Mouse (Mus musculus) cerebellum, adult 9-11 months (tissue): ENCODE measurements around the gene Enthd1.

Experiments used
- DNase-seq: peaks from one replicate; pipeline ENCODE4 v3.0.0; 2022

Gene Enthd1

DNA sequence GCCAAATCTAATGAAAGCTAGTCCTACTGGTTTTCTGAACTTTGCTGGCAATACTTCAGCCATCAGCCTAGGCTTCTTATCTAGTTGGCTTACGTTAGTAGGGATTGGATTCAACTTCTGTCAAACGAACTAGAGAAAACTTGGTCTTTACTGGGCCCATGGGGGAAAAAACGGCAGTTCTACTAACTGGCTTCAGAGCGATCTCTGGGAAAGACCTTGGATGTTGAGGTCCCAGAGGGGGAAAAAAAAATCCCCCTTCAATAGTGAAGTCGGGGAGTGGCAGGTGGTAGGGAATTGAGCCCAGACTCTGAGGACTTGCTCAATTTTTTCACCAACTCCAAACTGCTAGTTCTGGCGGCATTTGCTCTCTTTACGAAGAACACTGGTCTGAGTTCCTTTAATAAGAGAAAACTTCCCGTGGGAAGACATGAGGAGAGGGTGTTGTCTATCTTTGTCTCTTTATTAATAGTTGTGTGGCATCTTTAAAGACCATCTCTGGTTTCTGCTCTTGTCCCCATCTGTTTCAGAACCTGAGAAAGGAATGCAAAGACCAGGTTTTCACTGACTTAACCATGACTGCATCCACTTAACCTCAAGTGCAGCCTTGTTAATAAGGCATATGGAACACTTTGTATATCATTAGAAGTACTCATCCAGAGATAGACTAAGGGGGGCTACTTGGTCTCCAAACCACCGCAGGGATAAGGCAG lies 8.0 kb upstream of the Enthd1 start:
- DNase-seq = no peak

GRCm38 (mm10) chr15:80572291-80572690 lies 7.3 kb upstream of the Enthd1 start, which contains the start of gene Grap2:
TSS of gene Grap2 (plus strand) at chr15:80572594.
- DNase-seq = no peak

DNA sequence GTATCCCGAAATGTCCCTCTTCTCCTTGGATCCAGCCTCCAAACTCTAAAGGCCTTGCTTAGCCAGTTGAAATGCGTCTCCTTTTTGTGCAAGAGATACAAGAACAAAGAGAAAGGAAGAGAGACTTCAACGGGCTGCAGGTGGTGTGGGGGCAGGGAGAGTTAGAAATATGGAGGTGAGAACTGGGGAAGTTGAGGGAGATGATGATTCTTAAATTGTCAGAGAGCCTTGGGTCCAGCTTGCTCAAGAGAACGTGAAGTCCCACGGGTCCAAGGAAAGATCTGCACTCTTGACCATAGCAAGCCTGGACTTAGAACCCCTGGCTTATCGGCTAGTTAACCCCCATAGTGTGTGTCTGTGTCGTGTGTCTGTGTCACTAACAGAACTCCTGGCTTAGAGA lies 6.7 kb upstream of the Enthd1 start:
- no peak for DNase-seq

- DNase-seq = no peak
Measured at GRCm38 (mm10) chr15:80570226-80570625, 5.3 kb upstream of the Enthd1 start.

GRCm38 (mm10) chr15:80569205-80569604 lies 4.2 kb upstream of the Enthd1 start:
- DNase-seq = no peak

DNA sequence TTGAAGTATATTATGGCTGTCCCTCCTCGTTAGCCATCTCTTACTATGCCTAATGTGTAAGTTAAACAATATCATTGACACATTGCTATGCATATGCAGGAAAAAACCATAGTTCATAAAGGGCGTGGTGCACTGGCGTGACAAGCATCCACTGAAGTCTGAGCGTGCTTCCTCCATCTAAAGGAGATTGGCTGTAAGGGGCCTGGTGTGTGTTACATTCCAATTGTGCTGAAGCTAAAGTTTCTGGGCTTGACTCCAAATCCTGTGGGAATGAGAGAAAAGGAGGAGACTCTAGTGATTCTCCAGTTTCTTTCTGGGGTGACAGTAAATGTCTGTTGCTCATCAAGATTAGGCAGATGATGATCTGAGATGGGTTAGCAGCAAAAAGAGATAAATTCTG lies 2.8 kb upstream of the Enthd1 start:
- no peak for DNase-seq

DNA sequence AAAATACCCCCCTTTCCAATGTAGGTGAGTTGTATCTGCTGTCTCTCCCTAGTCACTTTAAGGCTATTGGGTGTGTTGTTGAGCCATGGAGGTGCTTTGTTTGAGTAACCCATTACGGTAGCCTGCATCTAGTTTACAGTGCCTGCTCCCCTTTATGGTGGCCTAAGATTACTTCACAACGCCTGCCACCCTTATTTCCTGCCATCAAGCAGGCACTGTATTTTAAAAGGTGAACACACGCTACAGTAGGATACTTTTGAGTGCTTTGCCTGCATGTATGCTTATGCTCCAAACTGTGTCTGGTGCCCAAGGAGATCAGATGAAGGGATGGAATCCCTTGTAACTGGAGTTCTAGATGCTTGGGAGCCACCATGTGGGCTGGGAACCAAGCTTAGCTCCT lies 2.2 kb upstream of the Enthd1 start:
- DNase-seq = no peak

GRCm38 (mm10) chr15:80566696-80567095 lies 1.7 kb upstream of the Enthd1 start:
- DNase-seq = no peak

DNA sequence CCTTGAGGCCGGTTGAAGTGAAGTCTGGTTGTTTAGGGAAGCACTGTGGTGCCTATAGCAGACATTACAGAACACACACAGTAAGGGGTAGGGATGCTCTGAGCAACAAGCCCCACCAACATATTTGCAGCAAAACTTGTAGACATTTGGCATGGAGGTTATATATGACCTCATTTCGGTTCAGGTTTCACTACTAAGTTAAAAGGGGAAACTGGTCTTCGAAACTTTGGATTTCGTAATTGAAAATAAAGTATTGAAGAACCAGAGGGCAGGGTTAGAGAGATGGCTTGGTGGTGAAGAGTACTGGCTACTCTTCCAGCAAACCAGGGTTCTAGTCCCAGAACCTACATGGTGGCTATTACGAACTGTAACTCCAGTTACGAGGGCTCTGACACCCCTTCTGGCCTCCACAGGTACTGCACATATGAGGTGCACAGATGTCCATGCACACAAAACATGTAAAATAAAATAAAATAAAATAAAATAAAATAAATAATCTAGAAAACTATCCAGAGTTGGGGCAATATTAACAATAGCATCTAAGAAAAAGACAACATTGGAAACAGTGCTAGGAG lies 1.2 kb downstream of the Enthd1 start:
- DNase-seq = no peak

- no peak for DNase-seq
Measured at GRCm38 (mm10) chr15:80562446-80562845, 2.5 kb downstream of the Enthd1 start.

- peak; percentile 49 for DNase-seq
Measured at GRCm38 (mm10) chr15:80560646-80561580, 4.0 kb downstream of the Enthd1 start.

- DNase-seq = no peak
Measured at GRCm38 (mm10) chr15:80559978-80560377, 5.0 kb downstream of the Enthd1 start.

GRCm38 (mm10) chr15:80559534-80559933 lies 5.4 kb downstream of the Enthd1 start:
- DNase-seq = no peak

DNA sequence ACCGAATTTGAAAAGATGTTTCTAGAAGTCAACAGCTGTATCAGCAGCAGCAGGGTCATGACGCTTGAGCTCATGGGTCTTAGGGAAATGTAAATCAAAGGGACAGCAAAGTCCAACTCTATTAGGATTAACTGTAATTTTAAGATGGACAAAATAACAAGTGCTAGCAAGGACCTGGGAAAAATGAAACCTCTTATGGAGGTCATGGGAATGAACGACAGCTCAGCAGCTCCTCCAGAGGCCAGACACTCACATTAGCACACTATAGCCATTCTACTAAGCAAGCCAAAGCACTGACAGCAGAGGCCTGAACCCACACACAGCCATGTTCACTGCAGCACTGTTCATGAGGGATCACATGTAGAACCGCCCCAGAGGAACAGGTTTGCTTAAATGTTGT lies 7.2 kb downstream of the Enthd1 start:
- no peak for DNase-seq

DNA sequence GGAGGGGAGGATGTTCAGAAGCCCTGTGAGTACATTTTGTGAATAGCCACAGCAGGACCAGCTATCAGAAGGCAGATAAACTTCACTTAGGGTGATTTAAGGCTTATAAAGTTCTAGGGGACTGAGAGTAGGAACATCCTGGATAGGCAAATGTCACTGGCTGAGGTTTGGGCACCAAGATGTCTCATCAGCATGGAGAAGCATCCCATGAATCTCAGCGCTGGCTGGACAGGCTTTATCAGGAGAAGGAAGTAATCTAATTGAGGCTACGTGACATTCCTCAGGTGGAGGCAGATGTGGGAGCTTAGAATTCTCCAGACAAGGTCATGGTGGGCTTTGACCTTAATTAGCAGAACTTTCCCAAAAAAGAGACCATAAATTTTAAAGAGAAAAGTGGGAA lies 8.9 kb downstream of the Enthd1 start:
- no peak for DNase-seq

- no peak for DNase-seq
Measured at GRCm38 (mm10) chr15:80554860-80555822, 9.8 kb downstream of the Enthd1 start.

DNA sequence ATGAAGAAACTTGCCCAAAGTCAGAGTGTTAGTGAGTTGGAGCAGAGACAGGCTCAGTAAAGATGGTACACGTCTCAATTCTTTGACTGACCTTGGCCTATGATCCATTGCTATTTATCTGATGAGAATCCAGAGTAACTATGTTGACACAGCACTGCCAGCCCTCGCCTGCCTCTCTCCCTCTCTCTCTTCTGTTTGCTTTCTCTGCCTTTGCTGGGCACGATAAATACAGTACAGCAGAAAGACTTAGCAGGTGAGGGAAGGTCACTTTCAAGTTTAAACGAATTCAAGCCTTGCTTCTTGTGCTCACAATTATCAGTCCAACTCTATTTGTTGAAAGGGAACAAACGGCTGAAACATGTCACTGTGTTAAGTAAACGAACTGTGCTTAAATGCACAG lies 19.5 kb downstream of the Enthd1 start:
- DNase-seq = no peak

- DNase-seq = no peak
Measured at GRCm38 (mm10) chr15:80544115-80544514, 20.8 kb downstream of the Enthd1 start.

- no peak for DNase-seq
Measured at GRCm38 (mm10) chr15:80538671-80539340, 26.1 kb downstream of the Enthd1 start.

GRCm38 (mm10) chr15:80538075-80538474 lies 26.9 kb downstream of the Enthd1 start:
- DNase-seq = no peak

DNA sequence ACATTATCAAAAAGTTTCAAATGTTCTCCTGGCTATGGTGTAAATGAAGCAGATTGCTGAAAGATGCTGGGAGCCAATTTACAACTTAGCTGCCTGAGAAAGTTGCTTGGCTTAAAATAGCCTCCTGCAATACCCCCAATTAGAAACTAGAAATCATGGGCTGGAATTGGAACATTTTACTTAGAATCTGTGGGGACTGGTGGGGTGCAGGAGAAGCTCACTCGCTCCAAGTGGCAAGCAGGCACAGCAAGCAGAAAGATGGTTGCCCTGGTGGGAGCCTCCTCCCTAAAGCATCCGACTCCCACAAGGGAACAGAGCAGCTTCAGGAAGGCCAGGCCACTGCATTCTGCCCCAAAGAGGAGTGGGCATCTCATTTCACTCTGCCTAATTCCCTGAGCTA lies 28.9 kb downstream of the Enthd1 start:
- no peak for DNase-seq

DNA sequence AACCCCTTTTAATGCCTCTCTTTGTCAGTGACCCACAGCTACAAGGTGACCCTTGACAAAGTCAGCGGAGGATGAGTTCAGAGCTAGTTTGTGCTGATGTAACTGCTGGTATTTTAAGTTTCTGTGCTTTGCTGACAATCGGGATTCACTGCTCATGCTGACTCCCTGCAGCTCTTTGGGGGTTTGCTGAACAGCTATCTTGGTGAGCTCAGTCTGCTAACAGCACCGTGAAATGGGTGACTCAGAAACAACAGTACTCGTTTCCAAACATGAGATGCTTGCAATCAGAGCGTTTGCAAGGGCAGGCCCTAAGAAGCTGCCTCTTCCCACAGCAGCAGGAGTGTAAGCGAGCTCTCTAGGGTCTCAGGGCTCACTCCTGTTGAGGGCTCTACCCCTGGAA lies 31.7 kb downstream of the Enthd1 start:
- DNase-seq = no peak
